Mouse (Mus musculus): ENCODE data around the gene Ttc16. TPM values are rescaled to one million over a fixed set of nuclear protein-coding genes. Genes with fewer than 3 reads are reported as not detected.

Ttc16 gene
- polyA plus RNA-seq, 1 experiment from 2014 or later = 0.32 TPM

- Histone ChIP-seq H3K27ac (no peak overlapping the region), H3K4me3 (no peak overlapping the region), H3K27me3 (ENCODE audit: poor library complexity, severe bottlenecking) (no peaks in the 10 kb centered on the region), H3K36me3 (replicated peaks) (no peaks in the 10 kb centered on the region), H3K4me1 (peaks cover 24% of the 10 kb centered on the region), H3K9me3 (no peaks in the 10 kb centered on the region; the same call in 1 of the 2 replicates)
- WGBS = 94% methylated on average over 3 of the region's 3 CpGs
- DNase-seq (ENCODE audit: extremely low spot score, low spot score) = no peak
Measured at GRCm38 (mm10) chr2:32720053-32720452, 55.4 kb downstream of the Ttc16 start.

DNA sequence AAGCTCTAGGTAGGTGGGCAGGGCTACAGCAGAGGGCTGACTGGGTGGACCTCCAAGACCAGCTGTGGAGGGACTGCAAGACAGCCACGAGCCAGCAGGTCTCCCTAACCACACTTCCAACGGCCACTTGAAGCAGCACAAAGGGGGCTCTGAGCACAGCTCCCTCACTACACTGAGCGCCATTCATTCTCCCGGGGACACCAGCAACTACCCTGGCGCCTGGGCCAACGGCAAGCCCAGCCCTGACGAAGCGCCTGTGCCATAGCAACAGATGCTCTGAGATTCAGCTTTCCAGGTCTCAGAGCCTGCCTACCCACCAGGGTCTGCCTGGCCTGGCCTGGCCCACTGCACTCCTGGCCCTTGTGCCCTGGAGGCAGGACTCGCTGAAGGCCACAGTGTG is 56.7 kb downstream of the Ttc16 start:
- WGBS = 49% methylated on average over 9 of the region's 9 CpGs
- H3K36me3 ChIP-seq (replicated peaks) = no peaks in the 10 kb centered on the region

DNA sequence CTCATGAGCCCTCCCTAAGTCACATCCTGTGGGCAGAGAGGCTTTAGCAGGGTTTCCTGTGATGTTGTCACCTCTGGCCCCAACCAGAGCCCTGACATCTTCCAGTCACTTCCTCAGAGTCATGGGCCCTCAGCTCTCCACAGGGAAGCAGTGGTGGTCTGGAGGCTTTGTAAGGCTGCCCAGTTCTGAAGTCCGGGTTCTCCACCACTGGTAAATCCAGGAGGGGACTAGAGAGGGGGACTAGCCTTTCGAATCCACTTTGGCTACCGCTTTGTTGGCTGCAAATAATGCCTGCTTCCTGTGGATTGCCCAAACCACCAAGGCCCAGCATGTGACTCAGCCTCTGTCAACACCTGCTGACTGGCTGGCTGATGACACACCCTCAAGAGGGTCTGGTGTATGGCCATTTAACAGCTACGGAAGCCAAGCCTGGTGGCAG is 60.4 kb downstream of the Ttc16 start:
- no peak for DNase-seq (ENCODE audit: extremely low spot score, low spot score)
- Histone ChIP-seq H3K36me3 (replicated peaks) (peaks cover 16% of the 10 kb centered on the region), H3K9me3 (no peaks in the 10 kb centered on the region; the same call in 1 of the 2 replicates), H3K27me3 (ENCODE audit: poor library complexity, severe bottlenecking) (no peaks in the 10 kb centered on the region), H3K4me1 (peaks cover 42% of the 10 kb centered on the region), H3K27ac (peak overlapping the region; percentile 98), H3K4me3 (no peak overlapping the region)
- WGBS = 71% methylated on average over 4 of the region's 4 CpGs

More for the DNA sequence above, 56.7 kb downstream of the Ttc16 start:
- no peaks in the 10 kb centered on the region; the same call in 1 of the 2 replicates for H3K9me3 ChIP-seq
- H3K27me3 ChIP-seq (ENCODE audit: poor library complexity, severe bottlenecking) = no peaks in the 10 kb centered on the region
- no peak for DNase-seq (ENCODE audit: extremely low spot score, low spot score)
- peaks cover 36% of the 10 kb centered on the region for H3K4me1 ChIP-seq
- peak overlapping the region; percentile 56 for H3K27ac ChIP-seq
- H3K4me3 ChIP-seq = no peak overlapping the region

- Histone ChIP-seq H3K4me3 (peak overlapping the region; percentile 97), H3K27ac (peak overlapping the region; percentile 98), H3K9me3 (no peaks in the 10 kb centered on the region; the same call in 1 of the 2 replicates), H3K27me3 (ENCODE audit: poor library complexity, severe bottlenecking) (no peaks in the 10 kb centered on the region), H3K36me3 (replicated peaks) (peaks cover 22% of the 10 kb centered on the region), H3K4me1 (peaks cover 47% of the 10 kb centered on the region)
- no peak for DNase-seq (ENCODE audit: extremely low spot score, low spot score)
- 73% methylated on average over 11 of the region's 11 CpGs for WGBS
Measured at GRCm38 (mm10) chr2:32714117-32714986, 61.1 kb downstream of the Ttc16 start.

GRCm38 (mm10) chr2:32712934-32713817 is 62.3 kb downstream of the Ttc16 start, which contains the start of gene Cdk9:
Gene Cdk9, minus strand, starts transcription at chr2:32713076.
- Histone ChIP-seq H3K9me3 (no peaks in the 10 kb centered on the region; the same call in 1 of the 2 replicates), H3K36me3 (replicated peaks) (peaks cover 34% of the 10 kb centered on the region), H3K4me3 (peak within 1 kb of the TSS; percentile 97), H3K27ac (peak within 1 kb of the TSS; percentile 98), H3K27me3 (ENCODE audit: poor library complexity, severe bottlenecking) (no peaks in the 10 kb centered on the region), H3K4me1 (peaks cover 44% of the 10 kb centered on the region)
- under 1% methylated on average over 62 of the region's 79 CpGs for WGBS
- DNase-seq (ENCODE audit: extremely low spot score, low spot score) = peak; percentile 94

DNA sequence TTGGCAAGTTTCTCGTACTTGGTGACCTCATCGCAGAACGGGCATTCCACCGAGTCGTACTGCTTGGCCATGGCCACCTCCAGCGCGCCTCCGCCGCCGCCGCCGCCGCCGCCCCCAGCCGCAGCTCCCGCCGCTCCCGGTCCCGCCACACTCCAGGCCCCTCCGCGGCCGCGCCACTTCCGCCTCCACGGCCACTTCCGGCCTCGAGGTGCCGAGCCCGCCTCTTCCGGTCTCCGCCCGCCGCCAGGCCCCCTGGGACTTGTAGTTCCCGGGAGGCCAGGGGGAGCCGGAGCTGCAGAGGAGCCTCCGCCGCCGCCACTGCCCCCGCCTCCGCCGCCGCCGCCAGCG is 62.9 kb downstream of the Ttc16 start:
- Histone ChIP-seq H3K27ac (peak overlapping the region; percentile 98), H3K36me3 (replicated peaks) (peaks cover 40% of the 10 kb centered on the region), H3K4me1 (peaks cover 44% of the 10 kb centered on the region), H3K4me3 (peak overlapping the region; percentile 97), H3K27me3 (ENCODE audit: poor library complexity, severe bottlenecking) (no peaks in the 10 kb centered on the region), H3K9me3 (no peaks in the 10 kb centered on the region; the same call in 1 of the 2 replicates)
- under 1% methylated on average over 33 of the region's 44 CpGs for WGBS
- peak; percentile 91 for DNase-seq (ENCODE audit: extremely low spot score, low spot score)

DNA sequence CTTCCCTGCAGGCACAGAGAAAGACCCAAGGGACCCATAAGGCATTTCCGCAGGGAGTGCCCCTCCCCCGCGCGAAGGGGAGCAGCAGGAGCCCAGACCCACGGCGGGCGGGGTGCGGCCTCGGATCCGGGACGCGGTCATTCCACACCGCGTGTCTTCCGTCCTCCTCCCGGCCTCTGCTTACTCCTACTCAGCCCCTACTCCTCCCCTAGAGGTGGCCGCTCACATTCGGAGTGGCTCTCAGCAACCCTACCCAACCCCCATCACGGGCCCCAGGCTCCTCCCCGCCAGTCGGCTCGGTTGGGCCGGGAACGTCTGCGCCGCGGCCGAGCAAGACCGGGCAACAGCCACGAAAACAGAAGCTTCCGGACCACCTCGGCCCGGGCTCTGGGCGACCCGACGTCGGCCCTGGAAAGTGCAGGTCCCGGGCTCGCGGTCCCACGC is 63.3 kb downstream of the Ttc16 start:
- peak; percentile 68 for DNase-seq (ENCODE audit: extremely low spot score, low spot score)
- Histone ChIP-seq H3K4me1 (peaks cover 44% of the 10 kb centered on the region), H3K9me3 (no peaks in the 10 kb centered on the region; the same call in 1 of the 2 replicates), H3K27ac (peak overlapping the region; percentile 98), H3K36me3 (replicated peaks) (peaks cover 44% of the 10 kb centered on the region), H3K27me3 (ENCODE audit: poor library complexity, severe bottlenecking) (no peaks in the 10 kb centered on the region), H3K4me3 (peak overlapping the region; percentile 97)
- WGBS = under 1% methylated on average over 41 of the region's 41 CpGs

- H3K27ac ChIP-seq = peak overlapping the region; percentile 98
- H3K27me3 ChIP-seq (ENCODE audit: poor library complexity, severe bottlenecking) = no peaks in the 10 kb centered on the region
- 30% methylated on average over 9 of the region's 9 CpGs for WGBS
- peak overlapping the region; percentile 97 for H3K4me3 ChIP-seq
- peaks cover 51% of the 10 kb centered on the region for H3K36me3 ChIP-seq (replicated peaks)
- peaks cover 44% of the 10 kb centered on the region for H3K4me1 ChIP-seq
- DNase-seq (ENCODE audit: extremely low spot score, low spot score) = no peak
- no peaks in the 10 kb centered on the region for H3K9me3 ChIP-seq
Measured at GRCm38 (mm10) chr2:32711301-32712056, 64.0 kb downstream of the Ttc16 start.

- 90% methylated on average over 5 of the region's 5 CpGs for WGBS
- Histone ChIP-seq H3K27ac (no peak overlapping the region), H3K4me1 (peaks cover 44% of the 10 kb centered on the region), H3K36me3 (replicated peaks) (peaks cover 61% of the 10 kb centered on the region), H3K9me3 (no peaks in the 10 kb centered on the region), H3K4me3 (no peak overlapping the region), H3K27me3 (ENCODE audit: poor library complexity, severe bottlenecking) (no peaks in the 10 kb centered on the region)
- no peak for DNase-seq (ENCODE audit: extremely low spot score, low spot score)
Measured at GRCm38 (mm10) chr2:32710425-32710824, 65.0 kb downstream of the Ttc16 start.

- WGBS = 95% methylated on average over 20 of the region's 20 CpGs
- Histone ChIP-seq H3K27ac (no peak overlapping the region), H3K4me1 (peaks cover 41% of the 10 kb centered on the region), H3K36me3 (replicated peaks) (peaks cover 69% of the 10 kb centered on the region), H3K4me3 (no peak overlapping the region; the same call in 1 of the 2 replicates), H3K9me3 (no peaks in the 10 kb centered on the region), H3K27me3 (ENCODE audit: poor library complexity, severe bottlenecking) (no peaks in the 10 kb centered on the region)
- no peak for DNase-seq (ENCODE audit: extremely low spot score, low spot score)
Measured at GRCm38 (mm10) chr2:32709521-32710137, 65.8 kb downstream of the Ttc16 start.

GRCm38 (mm10) chr2:32708643-32709042 is 66.8 kb downstream of the Ttc16 start:
- no peak overlapping the region for H3K4me3 ChIP-seq
- H3K4me1 ChIP-seq = peaks cover 31% of the 10 kb centered on the region
- H3K27me3 ChIP-seq (ENCODE audit: poor library complexity, severe bottlenecking) = no peaks in the 10 kb centered on the region
- WGBS = 53% methylated on average over 3 of the region's 3 CpGs
- H3K9me3 ChIP-seq = no peaks in the 10 kb centered on the region
- DNase-seq (ENCODE audit: extremely low spot score, low spot score) = peak; percentile 75
- peaks cover 79% of the 10 kb centered on the region for H3K36me3 ChIP-seq (replicated peaks)
- no peak overlapping the region for H3K27ac ChIP-seq
